Mouse (Mus musculus) olfactory bulb, adult 2 months (tissue): ENCODE measurements at regions not wholly inside any gene's neighbourhood (a gene's known extent, or its start where the extent isn't known, plus 50 kb on each side); places are given as distances from the start of the nearest gene placed in this dataset.

Experiments used
- CTCF ChIP-seq: fragments of 200-500 bp; IDR thresholded peaks from 2 replicates; pipeline ENCODE4 v1.5.1; 2012; ENCODE audit warnings: low read depth, mild to moderate bottlenecking, low read length, moderate library complexity; ENCODE audit not compliant: insufficient read depth
- POLR2A ChIP-seq: fragments of 200-500 bp; IDR thresholded peaks from 2 replicates; pipeline ENCODE4 v1.6.1; 2012; ENCODE audit warnings: mild to moderate bottlenecking, low read depth, low read length, moderate library complexity; ENCODE audit not compliant: insufficient read depth

DNA sequence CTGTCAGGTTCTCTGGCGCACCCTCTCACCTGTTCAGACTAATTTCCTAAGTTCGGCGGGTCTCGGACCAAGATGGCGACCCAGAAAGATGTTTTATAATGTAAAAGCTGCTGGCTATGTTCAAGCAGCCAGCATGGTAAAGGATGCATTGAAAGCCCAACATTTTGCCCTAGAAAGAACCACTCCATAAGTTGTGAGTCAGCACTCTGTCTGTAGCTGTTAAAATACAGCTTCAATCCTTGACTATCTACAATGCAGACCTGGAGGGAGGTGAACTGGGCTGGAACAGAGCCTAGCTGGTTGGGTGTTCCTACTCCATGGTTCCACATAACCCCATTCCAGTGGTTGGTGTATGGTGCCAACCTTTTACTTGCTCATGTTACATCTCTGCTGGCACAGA is 61.9 kb upstream of the Myo3a start:
- no peak for TF ChIP-seq CTCF
- no peak for TF ChIP-seq POLR2A
